Mouse (Mus musculus): Measurements from ENCODE around the gene Tmem45a.

GRCm38 (mm10) chr16:56785943-56786342, 100.0 kb downstream of the Tmem45a start:
- TF ChIP-seq POLR2A (IDR thresholded peaks at IDR 0.05; ENCODE audit: borderline replicate concordance, low read depth, low read length): no peak
- no peak for TF ChIP-seq CTCF (IDR thresholded peaks at IDR 0.05; ENCODE audit: low read depth, low read length)

All from bone marrow macrophage, adult 2 months (primary cell).